Mouse (Mus musculus) lung, postnatal 0 days (tissue): Measurements from ENCODE around the gene Zfp653.

Experiments
- CTCF ChIP-seq: IDR thresholded peaks from 2 replicates; pipeline ENCODE4 v1.5.1; 2016; ENCODE audit warnings: antibody characterized with exemption, mild to moderate bottlenecking
- EP300 ChIP-seq: IDR thresholded peaks from 2 replicates; pipeline ENCODE4 v1.6.1; 2016; ENCODE audit warnings: antibody characterized with exemption, mild to moderate bottlenecking, control low read depth

DNA sequence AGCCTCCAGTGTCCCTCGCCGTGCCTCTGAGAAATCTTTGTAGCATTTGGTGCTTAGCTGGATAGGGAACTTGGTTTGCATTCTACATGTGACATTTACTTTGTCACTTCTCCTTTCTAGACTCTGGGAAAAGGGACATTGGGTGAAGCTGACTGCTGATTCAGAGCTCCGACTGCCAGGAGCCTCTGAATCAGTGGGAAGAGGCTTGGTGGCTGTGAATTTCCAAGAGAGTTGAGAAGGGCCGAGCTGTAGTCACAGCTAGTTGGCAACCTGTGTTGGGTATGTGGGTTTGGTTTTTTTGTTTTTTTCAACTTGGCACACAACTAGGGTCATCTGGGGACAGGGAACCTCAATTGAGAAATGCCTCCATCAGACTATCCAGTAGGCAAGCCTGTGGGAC, 48.4 kb upstream of the Zfp653 start:
- TF ChIP-seq CTCF: no peak
- no peak for TF ChIP-seq EP300
